Mouse (Mus musculus): ENCODE data around the gene Fhdc1.

Gene Fhdc1

DNA sequence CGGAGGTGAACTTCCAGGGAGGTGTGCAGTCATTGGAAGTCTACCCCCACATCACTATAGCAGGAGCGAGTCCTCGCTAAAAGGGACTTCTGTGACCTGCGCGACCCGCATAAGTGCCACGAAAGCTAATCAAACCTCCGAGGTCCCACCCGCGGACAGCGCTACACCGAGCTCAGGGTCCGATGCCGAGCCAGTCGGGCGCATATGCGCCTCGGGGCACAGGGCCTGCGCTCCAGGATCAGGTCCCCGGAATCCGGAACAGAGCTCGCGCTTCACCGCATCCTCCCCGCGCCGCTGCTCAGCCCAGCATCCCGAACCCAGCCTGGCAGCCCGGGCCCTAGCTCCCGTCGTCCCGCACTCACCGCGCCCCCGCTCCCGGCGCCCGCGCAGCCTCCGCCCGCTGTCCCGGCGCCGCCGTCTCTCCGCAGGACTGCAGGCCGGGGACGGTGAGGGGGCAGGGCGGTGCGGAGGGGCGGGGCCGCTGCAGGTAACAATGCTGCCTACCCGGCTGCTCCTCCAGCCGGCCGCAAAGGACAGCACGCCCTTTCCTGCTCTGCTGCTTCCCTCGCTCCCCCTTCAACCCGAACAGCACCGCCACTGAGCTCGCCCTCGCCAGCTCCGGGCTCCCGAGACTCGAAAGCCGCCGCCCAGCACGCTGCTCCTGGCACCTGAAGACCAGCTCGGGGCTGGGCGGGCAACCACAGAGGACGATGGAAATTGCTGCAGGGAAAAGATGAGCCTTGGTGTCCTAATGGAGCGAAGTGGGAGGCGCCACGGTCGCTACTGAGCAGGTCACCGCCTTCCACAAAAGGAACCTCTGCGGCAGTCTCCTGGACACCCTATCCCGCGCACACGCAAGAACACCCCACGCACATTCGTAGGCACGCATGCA is at the start of gene Fhdc1:
Gene Fhdc1, minus strand, starts transcription at position 424 of the 892 bp plus-strand sequence.
- DNase-seq (ENCODE audit: low read depth in 1 of 2, low spot score in 2 of 2) = no peak

DNA sequence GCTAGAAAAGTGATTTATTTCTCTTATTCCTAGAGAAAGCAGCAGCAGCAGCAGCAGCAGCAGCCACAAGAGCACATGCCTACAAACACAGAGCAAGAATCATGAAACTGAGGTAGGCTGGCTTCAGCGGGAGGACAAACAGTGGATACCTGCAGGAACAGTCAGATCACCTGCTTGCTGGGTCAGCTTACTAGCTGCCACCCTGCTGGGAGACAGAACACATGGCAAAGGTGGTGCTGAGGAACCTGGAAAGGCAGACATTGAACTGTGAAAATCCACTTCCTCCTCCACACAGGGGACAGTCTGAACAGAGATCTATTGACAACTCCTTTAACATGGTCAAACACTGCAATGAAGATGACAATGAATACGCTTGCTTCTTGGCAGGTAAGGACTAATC is 48.8 kb upstream of the Fhdc1 start:
- no peak for DNase-seq (ENCODE audit: low read depth in 1 of 2, low spot score in 2 of 2)

DNA sequence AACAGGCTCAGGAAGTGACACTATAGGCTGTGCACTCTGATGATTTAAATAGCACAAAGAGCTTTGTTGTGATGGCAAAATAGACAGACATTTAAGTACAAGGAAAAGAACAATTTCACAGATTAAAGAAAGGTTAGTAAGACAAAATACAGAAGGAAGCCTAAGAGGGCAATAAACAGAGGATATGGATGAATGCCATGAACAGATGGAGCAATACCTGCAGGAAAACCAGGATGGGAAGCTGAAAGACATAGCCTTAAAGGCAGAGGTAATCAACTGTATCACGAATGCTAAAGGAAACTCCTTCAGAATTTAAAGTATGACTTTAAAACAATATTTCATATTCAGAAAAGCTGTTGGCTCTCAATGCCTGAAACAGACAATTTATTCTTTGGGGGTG is 44.7 kb upstream of the Fhdc1 start:
- DNase-seq (ENCODE audit: low read depth in 1 of 2, low spot score in 2 of 2) = no peak

DNA sequence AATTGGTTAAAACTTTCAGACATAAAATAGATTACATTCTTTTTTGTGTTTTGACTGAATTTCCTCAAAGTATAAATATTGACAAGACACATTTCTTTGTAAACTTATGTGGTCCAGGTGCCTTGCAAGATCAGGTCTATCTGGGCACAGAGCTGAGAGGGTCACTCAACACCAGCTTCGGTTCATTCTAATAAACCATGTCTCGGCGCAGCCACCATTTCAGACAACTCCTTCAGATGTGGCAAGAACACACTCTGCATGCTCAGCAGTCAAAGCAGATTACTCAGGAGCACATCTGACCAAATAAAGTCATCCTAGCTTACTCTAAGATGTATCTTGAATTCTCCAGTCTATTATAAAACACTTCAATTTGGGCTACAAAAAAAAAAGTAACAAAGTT is 35.9 kb upstream of the Fhdc1 start:
- DNase-seq (ENCODE audit: low read depth in 1 of 2, low spot score in 2 of 2) = no peak

DNA sequence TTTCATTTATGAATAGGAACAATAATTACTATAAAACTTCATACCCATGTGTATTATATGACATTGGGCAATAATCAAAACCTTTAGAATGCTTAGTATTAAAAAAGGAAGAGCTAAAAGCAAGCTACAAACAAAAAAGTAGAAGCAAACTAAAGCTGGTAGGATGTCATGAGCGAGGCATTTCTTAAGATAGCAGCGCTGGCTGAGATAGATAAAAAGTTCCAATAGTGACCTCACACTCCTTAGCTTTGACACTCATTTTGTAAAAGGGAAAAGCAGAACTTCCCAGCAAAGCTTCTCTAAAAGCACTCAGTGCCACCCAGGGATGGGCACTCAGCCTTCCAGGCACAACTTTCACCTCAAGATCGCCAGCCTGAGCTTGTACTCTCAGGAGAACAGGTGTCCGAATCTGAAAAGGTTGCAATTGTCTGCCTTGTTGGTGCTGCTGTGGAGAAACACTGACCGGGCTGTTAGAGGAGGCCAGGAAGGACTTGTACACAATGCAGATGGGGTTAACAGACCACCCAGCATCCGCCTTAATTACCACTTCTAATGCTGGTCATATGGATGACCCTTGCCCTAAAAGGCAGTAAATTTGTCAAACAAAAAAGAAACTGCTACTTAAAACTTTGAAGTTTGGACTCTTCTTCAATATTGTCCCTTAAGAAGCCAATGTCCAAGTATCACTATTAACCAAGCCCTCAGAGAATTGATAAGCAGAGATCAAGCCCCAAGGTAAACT is 32.7 kb upstream of the Fhdc1 start:
- DNase-seq (ENCODE audit: low read depth in 1 of 2, low spot score in 2 of 2) = no peak

DNA sequence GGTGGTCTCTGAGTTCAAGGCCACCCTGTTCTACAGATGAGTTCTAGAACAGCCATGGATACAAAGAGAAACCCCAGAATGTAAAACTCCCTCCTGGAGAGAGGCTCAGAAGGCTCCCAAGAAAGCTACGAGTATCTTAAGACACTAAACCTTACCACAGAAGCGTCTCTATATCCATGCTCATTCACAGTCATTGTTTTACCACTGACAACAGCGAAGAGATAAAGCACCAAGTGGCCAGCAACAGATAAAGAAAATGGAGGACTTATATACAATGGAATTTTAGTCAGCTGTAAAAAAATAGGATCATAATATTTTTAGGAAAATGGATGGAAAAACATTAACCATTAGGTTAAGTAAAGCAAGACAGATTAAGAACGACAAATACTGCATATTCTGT is 25.0 kb upstream of the Fhdc1 start:
- no peak for DNase-seq (ENCODE audit: low read depth in 1 of 2, low spot score in 2 of 2)

DNA sequence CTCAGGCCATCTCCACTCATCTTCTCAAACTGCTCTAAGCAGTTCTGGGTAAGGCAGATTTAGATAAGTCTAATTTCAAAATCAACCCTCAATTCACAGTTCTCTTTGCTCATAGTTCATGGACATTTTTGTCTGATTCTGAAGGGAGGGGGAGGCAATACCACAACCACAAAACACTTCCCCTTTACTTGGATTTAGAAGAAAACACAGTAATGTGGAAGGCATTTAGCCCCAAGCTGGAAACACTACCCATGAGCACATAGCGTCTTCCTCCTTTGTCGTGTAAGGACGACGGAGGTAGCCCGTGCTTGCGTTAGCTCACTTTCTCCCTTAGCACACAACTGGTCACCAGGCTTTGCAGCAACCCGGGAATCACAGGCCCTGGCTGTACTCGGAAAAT is 24.1 kb upstream of the Fhdc1 start:
- peak in 1 of 2 experiments; percentile 27 for DNase-seq (ENCODE audit: low read depth in 1 of 2, low spot score in 2 of 2)

DNA sequence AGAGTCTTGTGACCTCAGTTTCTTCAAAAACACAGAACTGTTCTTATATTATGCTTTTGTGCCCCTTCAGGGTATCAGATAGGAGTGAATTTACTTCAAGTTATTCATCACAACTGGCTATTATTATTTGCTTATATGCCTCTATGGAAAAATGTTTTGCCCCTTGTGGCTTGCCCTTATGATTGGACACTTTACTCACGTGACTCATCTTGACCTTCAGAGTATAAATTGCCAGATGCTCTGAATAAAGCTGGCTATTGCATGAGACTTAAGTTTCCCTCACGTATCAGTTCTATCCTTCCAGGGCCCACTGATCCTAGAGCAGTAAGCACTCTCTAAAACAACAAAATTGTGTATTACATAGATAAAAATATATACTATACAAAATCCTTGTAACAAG is 21.9 kb upstream of the Fhdc1 start:
- DNase-seq (ENCODE audit: low read depth in 1 of 2, low spot score in 2 of 2) = no peak

DNA sequence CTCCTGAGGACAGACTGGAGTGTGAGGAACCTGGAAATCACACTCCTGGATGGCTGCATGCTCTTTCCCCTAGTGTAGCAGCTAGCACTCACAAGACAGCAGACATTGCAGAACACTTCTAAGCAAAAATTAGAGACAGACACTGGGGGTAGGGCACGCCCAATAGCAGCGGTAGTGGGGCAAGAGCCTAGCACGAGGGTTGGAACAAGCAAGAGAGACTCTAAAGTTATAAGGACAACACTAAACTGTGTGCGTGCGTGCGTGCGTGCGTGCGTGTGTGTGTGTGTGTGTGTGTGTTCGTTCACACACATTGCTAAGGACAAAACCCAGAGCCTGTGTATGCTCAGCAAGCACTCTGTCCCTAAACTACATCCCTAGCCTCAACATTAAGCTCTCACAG is 20.3 kb upstream of the Fhdc1 start:
- no peak for DNase-seq (ENCODE audit: low read depth in 1 of 2, low spot score in 2 of 2)

DNA sequence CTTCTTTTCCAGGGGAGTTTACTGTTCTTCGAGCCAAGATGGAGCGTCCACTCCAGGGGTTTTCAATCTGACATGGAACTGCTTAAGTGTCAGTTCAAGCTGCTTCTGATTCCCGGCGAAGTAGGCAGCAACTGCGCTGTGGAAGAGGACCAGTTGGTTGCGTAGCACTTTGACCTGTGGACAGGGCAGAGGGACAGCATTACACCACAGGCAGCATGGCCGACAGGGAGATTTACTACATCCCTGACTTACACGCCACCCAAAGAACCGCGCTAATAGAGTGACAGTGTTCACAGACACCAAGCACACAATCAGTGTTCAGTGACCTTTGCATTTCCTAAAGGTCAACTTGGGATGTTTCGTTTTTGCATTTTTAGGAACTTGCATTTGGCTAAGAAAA is 17.5 kb upstream of the Fhdc1 start:
- DNase-seq (ENCODE audit: low read depth in 1 of 2, low spot score in 2 of 2) = no peak

DNA sequence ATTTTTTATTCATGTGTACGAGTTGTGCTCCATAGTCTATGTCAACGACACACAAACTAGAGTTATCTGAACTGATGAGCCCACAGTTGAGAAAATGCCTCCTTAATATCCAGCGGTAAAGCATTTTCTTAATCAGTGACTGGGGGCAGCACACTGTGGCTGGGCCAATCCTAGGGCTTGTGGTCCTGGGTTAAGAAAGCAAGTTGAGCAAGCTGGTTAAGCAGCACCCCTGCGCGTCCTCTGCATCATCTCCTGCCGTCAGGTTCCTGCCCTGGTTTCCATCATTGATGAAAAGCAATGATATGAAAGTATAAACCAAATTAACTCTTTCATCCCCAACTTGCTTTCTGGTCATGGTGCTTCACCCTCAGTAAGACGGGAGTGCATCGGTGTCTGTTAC is 12.4 kb upstream of the Fhdc1 start:
- DNase-seq (ENCODE audit: low read depth in 1 of 2, low spot score in 2 of 2) = no peak

DNA sequence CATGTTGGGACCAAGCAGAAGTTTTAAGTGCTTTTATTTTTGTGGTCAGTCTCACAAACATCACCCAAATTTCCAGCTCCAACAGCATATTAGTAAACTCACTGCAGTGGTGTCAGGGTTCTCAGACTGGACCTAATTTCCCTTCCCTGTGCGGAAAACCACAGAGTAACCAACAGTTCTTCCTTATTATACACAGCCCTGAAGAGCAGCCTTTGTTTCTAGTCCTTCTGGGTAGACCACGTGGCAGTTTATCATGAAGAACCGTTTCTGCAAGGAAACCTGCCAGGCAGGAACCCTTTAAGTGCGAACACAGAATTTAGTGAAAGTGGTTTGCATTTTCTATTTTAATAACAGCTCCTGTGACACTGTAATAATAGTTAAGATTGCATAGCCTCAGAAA is 11.9 kb upstream of the Fhdc1 start:
- DNase-seq (ENCODE audit: low read depth in 1 of 2, low spot score in 2 of 2) = no peak

DNA sequence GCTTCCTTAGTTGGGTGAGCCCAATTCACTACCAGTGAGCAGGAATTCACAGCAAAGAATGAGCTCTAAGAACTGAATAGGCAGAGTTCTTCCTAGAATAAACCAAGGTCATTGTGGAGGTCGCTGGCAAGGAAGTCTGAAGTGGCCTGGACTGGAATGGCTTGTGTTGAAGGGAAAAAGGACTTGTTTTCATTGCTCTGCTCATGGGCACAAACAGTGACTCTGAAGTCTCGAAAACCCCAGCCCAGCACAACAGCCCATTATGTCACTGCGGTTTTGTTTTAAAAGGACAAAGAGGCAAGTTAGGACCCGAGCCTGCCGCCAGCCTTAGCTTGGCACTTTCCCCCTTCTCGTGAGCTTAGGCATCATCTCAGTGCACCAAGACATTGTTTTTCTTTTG is 8.5 kb upstream of the Fhdc1 start:
- DNase-seq (ENCODE audit: low read depth in 1 of 2, low spot score in 2 of 2) = no peak

DNA sequence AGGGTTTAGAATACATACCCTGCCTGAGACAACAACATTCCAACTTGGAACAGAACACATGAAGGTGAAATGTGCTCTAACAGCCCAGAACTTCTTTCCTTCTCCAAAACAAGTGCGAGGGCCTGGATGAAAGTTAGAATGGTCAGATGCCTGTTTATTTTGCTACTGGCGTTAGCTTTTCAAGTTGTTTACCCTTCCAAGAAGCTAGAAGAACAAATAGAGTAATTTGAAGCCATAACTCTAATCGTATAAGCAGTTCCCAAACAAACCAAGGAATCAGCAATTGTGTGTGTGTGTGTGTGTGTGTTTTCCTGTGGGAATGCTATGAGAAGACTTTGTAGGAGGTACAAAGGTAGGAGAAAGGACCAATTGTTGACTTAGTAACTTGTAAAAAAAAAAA is 4.7 kb upstream of the Fhdc1 start:
- no peak for DNase-seq (ENCODE audit: low read depth in 1 of 2, low spot score in 2 of 2)

DNA sequence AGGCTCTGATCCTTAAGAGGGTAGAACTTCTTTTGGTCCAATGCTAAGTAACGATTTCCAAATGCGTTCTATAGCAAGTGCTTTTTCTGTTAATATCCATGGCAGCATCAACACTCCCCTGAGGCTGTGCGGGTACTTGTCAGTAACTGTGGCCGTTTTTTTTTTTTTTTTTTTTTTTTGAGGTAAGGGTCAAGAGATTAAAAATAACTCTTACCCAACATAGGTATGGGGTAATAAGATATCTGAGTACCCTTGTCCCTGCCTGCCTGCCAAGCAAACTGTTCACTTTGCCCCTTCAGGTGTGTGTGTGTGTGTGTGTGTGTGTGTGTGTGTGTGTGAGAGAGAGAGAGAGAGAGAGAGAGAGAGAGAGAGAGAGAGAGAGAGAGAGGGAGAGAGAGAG is 4.1 kb upstream of the Fhdc1 start:
- no peak for DNase-seq (ENCODE audit: low read depth in 1 of 2, low spot score in 2 of 2)

DNA sequence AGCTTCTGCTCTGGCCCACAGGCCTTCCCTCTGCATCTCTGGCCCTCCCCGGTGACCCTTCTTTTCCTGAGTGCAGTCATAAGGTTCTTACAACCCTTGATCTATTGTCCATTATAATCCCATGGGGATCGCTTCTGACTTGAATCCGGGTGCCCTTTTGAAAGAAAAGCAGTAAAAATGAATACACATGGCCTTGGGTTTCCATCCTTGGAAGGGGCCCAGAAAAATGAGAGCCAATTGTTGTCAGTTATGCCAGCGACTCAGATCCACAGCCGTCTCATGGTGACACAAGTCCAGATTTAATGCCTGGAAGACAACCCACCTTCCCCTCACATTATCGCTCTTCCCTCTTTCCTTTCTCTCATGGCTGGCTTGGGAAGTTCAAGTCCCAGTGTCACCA is 1.9 kb upstream of the Fhdc1 start:
- DNase-seq (ENCODE audit: low read depth in 1 of 2, low spot score in 2 of 2) = no peak

DNA sequence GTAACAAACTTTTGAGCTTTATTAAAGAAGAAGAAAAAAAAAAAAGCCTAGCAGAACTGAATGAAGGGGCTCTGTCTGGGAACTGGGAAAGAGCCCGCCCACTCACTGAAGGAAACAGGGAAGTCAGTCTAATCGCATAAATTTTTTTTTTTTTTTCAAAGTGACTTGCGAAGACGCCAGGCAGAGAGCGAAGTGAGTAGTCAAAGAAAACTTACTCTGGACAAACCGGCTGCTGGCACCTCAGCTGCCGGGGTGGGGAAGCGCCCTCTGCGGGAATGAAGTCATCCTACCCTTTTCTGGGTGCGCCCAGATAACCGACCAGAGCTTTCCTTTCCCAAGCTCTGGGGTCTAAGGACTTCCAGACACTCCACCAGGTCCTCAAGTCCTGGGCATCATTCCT is 875 bp upstream of the Fhdc1 start:
- no peak for DNase-seq (ENCODE audit: low read depth in 1 of 2, low spot score in 2 of 2)

DNA sequence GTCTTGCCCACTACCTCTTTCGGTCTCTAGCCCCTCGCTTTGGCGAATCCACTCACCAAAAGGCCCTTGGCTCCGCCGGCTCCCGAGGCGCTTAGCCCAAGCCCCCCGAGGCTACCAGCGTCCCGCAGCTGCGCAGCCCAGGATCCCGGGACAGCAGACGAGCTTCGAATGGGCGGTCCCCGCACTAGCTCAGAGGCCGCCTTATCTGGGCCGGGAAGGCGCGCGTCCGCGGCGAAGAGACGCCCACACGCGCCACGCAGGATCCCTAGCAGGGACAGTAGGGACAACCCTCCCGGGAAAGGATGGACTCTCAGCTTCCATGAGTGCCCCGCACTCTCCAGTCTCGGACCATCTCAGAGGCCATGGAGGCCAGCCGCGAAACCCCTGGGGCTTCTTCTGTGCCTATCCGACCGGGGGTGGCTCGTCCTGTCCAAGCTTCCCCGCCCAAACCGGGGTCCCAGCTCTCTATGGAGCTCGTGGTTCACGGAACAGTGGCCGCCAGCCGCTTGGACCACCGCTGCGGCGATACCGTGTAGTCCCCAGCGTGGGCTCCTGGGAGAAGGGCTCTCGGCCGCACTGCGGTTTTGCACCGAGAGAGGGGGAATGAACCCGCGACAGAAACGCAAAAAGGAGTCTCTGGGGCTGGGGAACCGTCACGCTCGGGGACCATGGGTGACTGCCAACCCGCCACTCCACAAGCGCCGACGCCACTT is 780 bp downstream of the Fhdc1 start:
- DNase-seq (ENCODE audit: low read depth in 1 of 2, low spot score in 2 of 2) = no peak

DNA sequence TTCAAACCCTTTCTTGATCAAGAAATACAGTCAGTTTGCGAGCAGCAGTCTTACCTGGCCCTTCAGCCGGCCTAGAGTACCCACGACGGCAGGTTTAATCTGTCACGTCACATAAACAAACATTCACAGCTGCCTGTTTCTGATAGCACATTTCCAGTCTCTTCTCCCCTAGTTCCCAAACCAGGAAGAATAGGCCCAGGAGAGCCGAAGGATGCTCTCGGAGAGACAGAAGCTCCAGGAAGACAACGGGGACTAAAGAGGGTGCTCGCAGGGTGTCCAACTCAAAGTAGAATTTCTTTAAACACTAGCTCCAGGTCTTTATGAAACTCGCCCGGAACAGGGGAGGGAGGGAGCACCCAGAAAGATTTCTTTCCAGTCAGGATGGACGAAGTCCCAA is 1.3 kb downstream of the Fhdc1 start:
- no peak for DNase-seq (ENCODE audit: low read depth in 1 of 2, low spot score in 2 of 2)

DNA sequence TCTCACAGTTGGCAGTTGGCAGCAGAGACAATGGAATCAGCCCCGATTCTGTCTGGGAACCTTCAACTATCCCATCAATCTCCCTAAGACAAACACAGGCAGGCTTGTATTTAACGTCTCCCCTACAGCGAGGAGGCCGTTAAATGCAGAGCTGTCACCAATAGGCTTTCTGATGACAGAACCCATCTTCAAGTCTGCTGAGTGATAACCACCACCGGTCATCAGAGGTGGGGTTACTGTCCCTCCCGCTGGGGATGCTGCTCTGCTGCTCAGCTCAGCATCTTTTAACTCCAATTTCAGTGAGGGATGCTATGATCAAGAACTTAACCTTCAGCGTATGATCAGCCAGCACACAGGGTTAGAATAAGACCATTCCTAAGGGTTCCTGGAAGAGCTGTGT is 2.0 kb downstream of the Fhdc1 start:
- no peak for DNase-seq (ENCODE audit: low read depth in 1 of 2, low spot score in 2 of 2)

DNA sequence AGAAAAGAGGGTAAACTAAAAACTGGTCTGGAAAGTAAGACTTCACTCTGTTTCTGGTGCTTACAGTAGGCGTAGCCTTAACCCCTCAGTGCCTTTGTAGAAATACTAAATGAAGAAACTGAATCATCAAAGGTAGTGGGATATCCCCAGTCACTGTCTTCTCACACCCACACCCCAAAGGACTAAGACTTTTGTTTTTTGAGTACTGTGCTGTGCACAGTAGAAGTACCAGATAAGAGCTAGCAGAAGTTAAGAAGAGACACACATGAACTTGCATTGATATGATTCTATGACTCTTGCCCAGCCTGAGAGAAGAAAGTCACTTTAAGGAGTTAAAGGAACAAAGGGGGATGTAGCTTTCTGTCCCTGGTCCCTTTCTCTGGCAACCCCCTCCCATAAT is 2.7 kb downstream of the Fhdc1 start:
- no peak for DNase-seq (ENCODE audit: low read depth in 1 of 2, low spot score in 2 of 2)
